In the genomic region with DNA sequence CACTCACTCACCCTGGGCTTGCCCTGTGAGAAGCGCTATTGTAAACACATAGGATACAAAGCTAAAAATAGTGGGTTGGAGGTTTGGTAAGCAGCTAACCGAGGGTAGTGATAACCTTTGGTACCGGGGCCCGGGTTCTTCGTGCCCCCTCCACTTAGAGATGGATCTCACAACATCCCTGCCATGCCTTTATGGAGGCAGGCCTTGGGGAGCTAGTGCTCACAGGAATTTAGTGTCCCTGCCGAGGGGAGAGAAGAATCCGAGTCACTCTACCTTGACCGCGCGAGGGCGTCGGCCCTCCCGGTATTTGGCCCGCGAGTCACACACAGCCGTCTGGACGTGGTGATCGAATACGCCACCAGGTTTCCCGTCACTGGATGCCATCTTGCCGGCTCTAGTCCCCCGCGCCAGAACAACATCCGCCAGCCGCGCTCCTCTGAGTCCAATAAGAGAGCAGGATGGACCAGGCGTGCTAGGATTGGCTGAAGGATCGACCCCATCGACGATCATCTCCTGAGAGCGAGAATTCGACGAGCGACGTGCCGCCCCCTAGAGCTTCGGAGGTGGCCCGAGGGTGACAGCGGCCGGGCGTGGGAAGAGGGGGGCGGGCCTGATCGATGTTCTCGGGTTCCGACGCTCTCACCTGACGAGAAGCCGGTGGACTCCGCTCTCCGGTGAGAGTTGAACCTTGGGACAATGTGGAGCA, we compare ENCODE assay signal across 8 mouse cellular contexts. TPM values are rescaled to one million over a fixed set of nuclear protein-coding genes. Genes with fewer than 3 reads are reported as not detected.
DNase-seq lines count a peak whose midpoint lies in the region; ATAC-seq and TF ChIP-seq lines count a peak whose summit lies in the region.

A gene (plus strand): TSS at position 374 of the 706 bp plus-strand sequence.

- WGBS in kidney, embryonic 14.5 days: under 1% methylated on average over 49 of the region's 50 CpGs
- under 1% methylated on average over 50 of the region's 50 CpGs for WGBS in limb, embryonic 15.5 days

- H3K27me3 ChIP-seq in kidney, embryonic 14.5 days (ENCODE audit: control insufficient read depth, insufficient read depth, low read length): no peaks in the 10 kb centered on the region
- no peaks in the 10 kb centered on the region for H3K27me3 ChIP-seq in limb, embryonic 15.5 days

- H3K4me3 ChIP-seq in bone marrow macrophage, adult 2 months (ENCODE audit: insufficient read depth, low read length): peak within 1 kb of the TSS; percentile 82
- H3K4me3 ChIP-seq in embryonic fibroblast, embryonic 13.5 days (ENCODE audit: insufficient read depth, low read length): peak within 1 kb of the TSS; percentile 82
- peak within 1 kb of the TSS; percentile 87 for H3K4me3 ChIP-seq in kidney, embryonic 14.5 days (ENCODE audit: low read length)
- H3K4me3 ChIP-seq in limb, embryonic 15.5 days: peak within 1 kb of the TSS; percentile 84

- H3K9me3 ChIP-seq in kidney, embryonic 14.5 days (ENCODE audit: control insufficient read depth, low read length): no peaks in the 10 kb centered on the region
- H3K9me3 ChIP-seq in limb, embryonic 15.5 days: no peaks in the 10 kb centered on the region

- peak within 1 kb of the TSS; percentile 73 for H3K4me2 ChIP-seq in kidney, embryonic 14.5 days (replicated peaks; ENCODE audit: low read depth, low read length)
- H3K4me2 ChIP-seq in limb, embryonic 15.5 days: peak within 1 kb of the TSS; percentile 79

- peak; percentile 95 for DNase-seq in A20 (ENCODE audit: low read depth, low spot score)
- peak; percentile 96 for DNase-seq in heart, adult 9 months (ENCODE audit: low spot score in 2 of 2)
- peak; percentile 87 to 88 for DNase-seq in monocyte, adult 2 months (ENCODE audit: low read depth in 1 of 2, low spot score in 2 of 2)
- peak; percentile 95 for DNase-seq in spleen, postnatal 36 days (ENCODE audit: low spot score in 2 of 2)

- peak; percentile 99 for ATAC-seq in kidney, embryonic 14.5 days (ENCODE audit: low FRiP score, low TSS enrichment)
- peak; percentile 99 for ATAC-seq in limb, embryonic 15.5 days (ENCODE audit: insufficient number of reproducible peaks, low FRiP score, low TSS enrichment, low read depth)

- H3K27ac ChIP-seq in bone marrow macrophage, adult 2 months (ENCODE audit: insufficient read depth, low read depth, low read length): peak within 1 kb of the TSS; percentile 5; the same call in 1 of the 2 replicates
- no peak within 1 kb of the TSS for H3K27ac ChIP-seq in embryonic fibroblast, embryonic 13.5 days (ENCODE audit: insufficient read depth, low read length)
- H3K27ac ChIP-seq in kidney, embryonic 14.5 days (ENCODE audit: low read depth, low read length): no peak within 1 kb of the TSS
- H3K27ac ChIP-seq in limb, embryonic 15.5 days: peak within 1 kb of the TSS; percentile 78

- peaks cover 9% of the 10 kb centered on the region; the same call in 1 of the 2 replicates for H3K36me3 ChIP-seq in kidney, embryonic 14.5 days (ENCODE audit: control insufficient read depth, insufficient read depth, low read length)
- H3K36me3 ChIP-seq in limb, embryonic 15.5 days: peaks cover 12% of the 10 kb centered on the region

- H3K9ac ChIP-seq in kidney, embryonic 14.5 days (ENCODE audit: low read depth, low read length): peak within 1 kb of the TSS; percentile 78
- peak within 1 kb of the TSS; percentile 57 for H3K9ac ChIP-seq in limb, embryonic 15.5 days

- peaks cover 7% of the 10 kb centered on the region for H3K4me1 ChIP-seq in bone marrow macrophage, adult 2 months (ENCODE audit: control insufficient read depth, insufficient read depth, low read length)
- no peaks in the 10 kb centered on the region for H3K4me1 ChIP-seq in embryonic fibroblast, embryonic 13.5 days (ENCODE audit: control insufficient read depth, insufficient read depth, low read length)
- peaks cover 8% of the 10 kb centered on the region for H3K4me1 ChIP-seq in kidney, embryonic 14.5 days (ENCODE audit: control insufficient read depth, insufficient read depth, low read length)
- H3K4me1 ChIP-seq in limb, embryonic 15.5 days: peaks cover 15% of the 10 kb centered on the region

- TF ChIP-seq POLR2A in bone marrow macrophage, adult 2 months (IDR thresholded peaks at IDR 0.05; ENCODE audit: borderline replicate concordance, low read depth, low read length): no peak
- peak; percentile 10 for TF ChIP-seq POLR2A in embryonic fibroblast, embryonic 13.5 days (IDR thresholded peaks at IDR 0.05; ENCODE audit: low read depth, low read length)

- TF ChIP-seq CTCF in bone marrow macrophage, adult 2 months (IDR thresholded peaks at IDR 0.05; ENCODE audit: low read depth, low read length): no peak; the same call in 1 of the 2 replicates
- peak; percentile 25; the same call in 1 of the 2 replicates for TF ChIP-seq CTCF in embryonic fibroblast, embryonic 13.5 days (IDR thresholded peaks at IDR 0.05; ENCODE audit: borderline replicate concordance, insufficient read depth, low read length)

RNA-seq across cellular contexts. Expression of the gene that starts here (rescaled TPM):
- 22.3 and 24.4 TPM in 2 replicates for polyA plus RNA-seq in bone marrow macrophage, adult 2 months (2012; ENCODE audit: insufficient read depth, insufficient read length, missing spikeins)
- 10.5 and 13.1 TPM in 2 replicates for polyA plus RNA-seq in embryonic fibroblast, embryonic 13.5 days (2011; ENCODE audit: insufficient read length, low read depth, missing spikeins)
- polyA plus RNA-seq in kidney, embryonic 14.5 days (2014; fragmentation: Nextera tagmentation; extraction: Ambion mirVana): 14.3 and 18.3 TPM in 2 replicates
- 15.0 and 15.2 TPM in 2 replicates for polyA plus RNA-seq in limb, embryonic 15.5 days (2015; fragmentation: Nextera tagmentation; extraction: Ambion mirVana)

Comparison
In these comparisons a context has a peak if more than half of its experiments do, and no peak if none do; other contexts are left out.
1. H3K27ac ChIP-seq: peak in bone marrow macrophage, adult 2 months (single experiment) and limb, embryonic 15.5 days (single experiment); none in embryonic fibroblast, embryonic 13.5 days (single experiment) and kidney, embryonic 14.5 days (single experiment).
2. Peak in every context shown above with its lines, with median percentiles within 50 percentile points of each other: DNase-seq and H3K4me3 ChIP-seq.